Mouse (Mus musculus): Measurements from ENCODE around the gene Hdac10. TPM values are rescaled to one million over a fixed set of nuclear protein-coding genes. Genes with fewer than 3 reads are reported as not detected.

The Hdac10 gene
- total and polyA plus RNA-seq, 3 experiments: 23.3 to 26.6 TPM; not detected in 1

DNA sequence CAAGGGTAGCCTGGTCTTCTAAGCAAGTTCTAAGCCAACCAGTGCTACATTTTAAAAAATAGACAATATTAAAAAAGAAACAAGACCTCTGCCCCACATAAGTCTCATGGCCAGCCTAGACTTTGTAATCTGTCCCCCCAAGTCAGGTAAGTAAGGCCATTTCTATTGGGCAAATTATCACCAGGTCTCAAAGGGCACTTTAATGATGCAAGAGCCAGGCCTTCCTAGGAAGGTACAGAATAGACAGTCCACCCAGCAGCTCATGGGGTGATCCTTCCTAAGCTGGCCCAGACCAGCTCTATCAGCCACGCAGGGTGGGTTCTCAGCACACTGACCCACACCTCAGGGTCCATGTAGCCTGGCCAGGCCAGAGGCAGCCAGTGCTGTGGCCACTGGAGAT lies 44.6 kb downstream of the Hdac10 start:
- Histone ChIP-seq H3K9ac (ENCODE audit: control insufficient read depth, low read depth, low read length, poor library complexity, severe bottlenecking) (no peak overlapping the region), H3K9me3 (replicated peaks; ENCODE audit: insufficient read depth, low read length) (no peaks in the 10 kb centered on the region), H3K4me1 (ENCODE audit: control insufficient read depth in 1 of 2, insufficient read depth in 2 of 2, low read length in 2 of 2) (peaks cover 0 to under 1% of the 10 kb centered on the region in 2 experiments; a peak in 1 of 4 replicates), H3K27ac (ENCODE audit: control insufficient read depth, low read depth, low read length) (no peak overlapping the region), H3K27me3 (ENCODE audit: control insufficient read depth in 1 of 2, insufficient read depth in 2 of 2, low read length in 2 of 2) (no peaks in the 10 kb centered on the region), H3K36me3 (ENCODE audit: control insufficient read depth in 1 of 2, insufficient read depth in 2 of 2, low read length in 2 of 2) (peaks cover under 1 to 7% of the 10 kb centered on the region in 2 experiments; a peak in 2 of 4 replicates), H3K79me2 (ENCODE audit: control insufficient read depth, insufficient read depth, low read length, poor library complexity) (0 out of 2 replicates have a peak, but pooled peaks cover 2% of the 10 kb centered on the region), H3K4me3 (ENCODE audit: control insufficient read depth in 1 of 2, insufficient read depth in 1 of 2, low read depth in 2 of 2, low read length in 2 of 2) (no peak overlapping the region)
- TF ChIP-seq ZC3H11A (IDR thresholded peaks at IDR 0.05; ENCODE audit: low read depth, low read length) (no peak), MYC (IDR thresholded peaks at IDR 0.05; ENCODE audit: low read depth, low read length) (no peak), ZNF384 (IDR thresholded peaks at IDR 0.05; ENCODE audit: low read depth, low read length) (no peak), ZMIZ1 (IDR thresholded peaks at IDR 0.05; ENCODE audit: low read depth, low read length) (no peak), EP300 (IDR thresholded peaks at IDR 0.05; ENCODE audit: low read depth in 1 of 2, low read length in 2 of 2) (no peak), ELF1 (IDR thresholded peaks at IDR 0.05; ENCODE audit: low read depth, low read length) (no peak), GABPA (IDR thresholded peaks at IDR 0.05; ENCODE audit: low read depth, low read length) (no peak), KAT2A (conservative IDR thresholded peaks at IDR 0.05; ENCODE audit: low read depth, low read length) (no peak), CHD1 (IDR thresholded peaks at IDR 0.05; ENCODE audit: low read depth, low read length) (no peak)
- no peak for DNase-seq (ENCODE audit: low read depth, low spot score)

DNA sequence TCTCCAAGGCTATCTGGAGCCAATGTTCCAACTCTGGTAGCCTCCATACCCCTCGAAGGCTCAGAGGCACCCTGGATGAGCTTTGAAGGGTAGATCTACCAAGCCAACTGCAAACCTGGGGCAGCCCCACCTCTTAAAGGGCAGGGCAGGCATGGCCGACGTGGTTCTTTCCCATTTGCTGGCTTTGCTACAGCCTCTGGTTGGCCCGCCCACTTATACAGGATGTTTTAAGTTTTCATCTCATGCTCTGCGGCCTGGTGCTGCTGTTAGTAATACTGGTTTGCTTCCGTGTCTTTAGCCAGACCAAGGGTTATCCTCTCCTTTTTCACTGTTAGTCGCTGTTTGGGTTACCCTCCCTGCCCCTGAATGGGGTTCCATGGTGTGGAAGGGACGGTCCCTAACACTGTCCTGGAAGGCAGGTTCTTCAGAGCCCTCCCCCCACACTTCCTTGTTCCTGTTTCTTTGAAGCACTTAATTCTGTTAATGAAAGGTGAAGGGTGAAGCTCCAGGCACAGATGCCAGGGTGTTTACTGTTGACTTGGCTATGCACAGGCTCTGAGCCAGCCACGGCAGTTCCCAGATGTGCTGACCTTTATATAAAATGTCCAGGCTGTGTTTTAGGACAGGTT lies 50.2 kb downstream of the Hdac10 start:
- peak; percentile 95 for DNase-seq (ENCODE audit: low read depth, low spot score)
- Histone ChIP-seq H3K9ac (ENCODE audit: control insufficient read depth, low read depth, low read length, poor library complexity, severe bottlenecking) (peak overlapping the region; percentile 92), H3K79me2 (ENCODE audit: control insufficient read depth, insufficient read depth, low read length, poor library complexity) (peaks cover 22% of the 10 kb centered on the region), H3K4me1 (ENCODE audit: control insufficient read depth in 1 of 2, insufficient read depth in 2 of 2, low read length in 2 of 2) (peaks cover 0 to 24% of the 10 kb centered on the region in 2 experiments; a peak in 3 of 4 replicates), H3K9me3 (replicated peaks; ENCODE audit: insufficient read depth, low read length) (no peaks in the 10 kb centered on the region), H3K4me3 (ENCODE audit: control insufficient read depth in 1 of 2, insufficient read depth in 1 of 2, low read depth in 2 of 2, low read length in 2 of 2) (peak overlapping the region; percentile 91 to 95), H3K27me3 (ENCODE audit: control insufficient read depth in 1 of 2, insufficient read depth in 2 of 2, low read length in 2 of 2) (no peaks in the 10 kb centered on the region), H3K36me3 (ENCODE audit: control insufficient read depth in 1 of 2, insufficient read depth in 2 of 2, low read length in 2 of 2) (peaks cover 7 to 15% of the 10 kb centered on the region in 2 experiments), H3K27ac (ENCODE audit: control insufficient read depth, low read depth, low read length) (peak overlapping the region; percentile 73)
- TF ChIP-seq TBP (IDR thresholded peaks at IDR 0.05; ENCODE audit: low read depth, low read length) (peak; percentile 83), BHLHE40 (IDR thresholded peaks at IDR 0.05; ENCODE audit: borderline replicate concordance, low read depth, low read length) (no peak), ELF1 (IDR thresholded peaks at IDR 0.05; ENCODE audit: low read depth, low read length) (peak; percentile 87), EP300 (IDR thresholded peaks at IDR 0.05; ENCODE audit: low read depth in 1 of 2, low read length in 2 of 2) (no peak), ZMIZ1 (IDR thresholded peaks at IDR 0.05; ENCODE audit: low read depth, low read length) (peak; percentile 63; the same call in 1 of the 2 replicates), MYC (IDR thresholded peaks at IDR 0.05; ENCODE audit: low read depth, low read length) (0 out of 2 replicates have a peak, but pooled peaks have one; percentile 20), MAX (IDR thresholded peaks at IDR 0.05; ENCODE audit: low read length) (peak; percentile 46; the same call in 1 of the 2 replicates), POLR2AphosphoS5 (IDR thresholded peaks at IDR 0.05; ENCODE audit: borderline replicate concordance, low read depth, low read length) (no peak), JUND (IDR thresholded peaks at IDR 0.05; ENCODE audit: low read depth, low read length) (no peak), MXI1 (IDR thresholded peaks at IDR 0.05; ENCODE audit: low read depth, low read length) (peak; percentile 87), MAZ (IDR thresholded peaks at IDR 0.05; ENCODE audit: low read depth, low read length) (no peak), POLR2A (IDR thresholded peaks at IDR 0.05; ENCODE audit: control insufficient read depth in 1 of 2, insufficient read depth in 1 of 2, low read depth in 1 of 2, low read length in 2 of 2, poor library complexity in 1 of 2) (peak; percentile 43 to 72; a peak in 2 of 4 replicates), E2F4 (IDR thresholded peaks at IDR 0.05; ENCODE audit: borderline replicate concordance, low read depth, low read length) (no peak), HCFC1 (IDR thresholded peaks at IDR 0.05; ENCODE audit: low read depth, low read length) (peak; percentile 63; the same call in 1 of the 2 replicates), NELFE (IDR thresholded peaks at IDR 0.05; ENCODE audit: low read depth, low read length) (peak; percentile 69), NRF1 (IDR thresholded peaks at IDR 0.05; ENCODE audit: insufficient read depth, low read depth, low read length, poor library complexity, severe bottlenecking) (no peak), SMC3 (IDR thresholded peaks at IDR 0.05; ENCODE audit: low read depth, low read length) (no peak), GATA1 (IDR thresholded peaks at IDR 0.05; ENCODE audit: low read depth, low read length) (no peak), POLR2AphosphoS2 (IDR thresholded peaks at IDR 0.05; ENCODE audit: low read length) (peak; percentile 76), SIN3A (IDR thresholded peaks at IDR 0.05; ENCODE audit: low read length) (peak; percentile 90), CTCF (IDR thresholded peaks at IDR 0.05 in 2 of 3, conservative IDR thresholded peaks at IDR 0.05 in 1 of 3; ENCODE audit: control insufficient read depth in 1 of 3, insufficient read depth in 1 of 3, low read depth in 2 of 3, low read length in 3 of 3, poor library complexity in 1 of 3, severe bottlenecking in 1 of 3) (no peak), TCF12 (IDR thresholded peaks at IDR 0.05; ENCODE audit: low read depth, low read length) (0 out of 2 replicates have a peak, but pooled peaks have one; percentile 16), MYB (IDR thresholded peaks at IDR 0.05; ENCODE audit: low read depth, low read length) (no peak), GABPA (IDR thresholded peaks at IDR 0.05; ENCODE audit: low read depth, low read length) (no peak), CHD1 (IDR thresholded peaks at IDR 0.05; ENCODE audit: low read depth, low read length) (no peak)
